Mouse (Mus musculus): ENCODE measurements at regions not wholly inside any gene's neighbourhood (a gene's known extent, or its start where the extent isn't known, plus 50 kb on each side); places are given as distances from the start of the nearest gene placed in this dataset.

DNA sequence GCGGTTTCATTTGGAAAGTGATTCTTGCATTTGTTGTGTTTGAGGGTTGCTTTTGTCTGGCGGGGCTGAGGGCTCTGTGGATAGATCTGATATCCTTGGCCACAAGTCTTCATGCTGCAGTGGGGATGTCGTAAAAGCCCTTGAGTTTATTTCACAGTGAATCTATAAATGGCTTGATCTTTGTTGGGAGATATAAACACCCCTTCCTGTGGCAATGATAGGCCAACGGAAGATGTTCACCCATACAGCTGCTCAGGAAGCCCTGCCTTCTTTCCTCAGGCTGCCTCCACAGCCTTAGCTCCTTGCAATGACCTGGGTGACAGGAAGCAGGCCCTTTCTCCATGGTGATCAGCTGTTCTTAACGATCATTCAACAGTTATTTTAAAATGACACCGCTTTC is 291.3 kb upstream of the Gadl1 start:
- TF ChIP-seq POLR2A (IDR thresholded peaks at IDR 0.05; ENCODE audit: low read depth, low read length): no peak
- no peak for TF ChIP-seq CTCF (IDR thresholded peaks at IDR 0.05; ENCODE audit: borderline replicate concordance, insufficient read depth, low read length)

Measured in embryonic fibroblast, embryonic 13.5 days (primary cell).